Mouse (Mus musculus): Measurements from ENCODE around the gene Prorsd1. TPM values are rescaled to one million over a fixed set of nuclear protein-coding genes. Genes with fewer than 3 reads are reported as not detected.
"Not testable (repeated sequence)": the region's sequence is repeated elsewhere in the genome, so short reads cannot be mapped to it uniquely, and the experiment has no call there.

Prorsd1 gene
- polyA plus RNA-seq, 1 experiment from 2014 or later: 18.1 TPM

GRCm38 (mm10) chr11:29545150-29545752 is 30.4 kb upstream of the Prorsd1 start:
- not testable (repeated sequence) for H3K27ac ChIP-seq; H3K4me2 ChIP-seq; H3K27me3 ChIP-seq; H3K4me3 ChIP-seq; H3K9me3 ChIP-seq (replicated peaks); ATAC-seq (replicated peaks; ENCODE audit: insufficient number of reproducible peaks, insufficient read depth, low FRiP score, low read depth); H3K9ac ChIP-seq
- Histone ChIP-seq H3K36me3 (peaks cover 45% of the 10 kb centered on the region), H3K4me1 (replicated peaks) (peaks cover 14% of the 10 kb centered on the region)
- whole genome bisulfite sequencing: 84% methylated on average over 4 of the region's 4 CpGs

GRCm38 (mm10) chr11:29544225-29544945 is 29.6 kb upstream of the Prorsd1 start:
- H3K4me1 ChIP-seq (replicated peaks): peaks cover 14% of the 10 kb centered on the region
- H3K4me3 ChIP-seq: no peak overlapping the region
- H3K4me2 ChIP-seq: no peak overlapping the region
- H3K9ac ChIP-seq: no peak overlapping the region
- H3K36me3 ChIP-seq: peaks cover 47% of the 10 kb centered on the region
- ATAC-seq (replicated peaks; ENCODE audit: insufficient number of reproducible peaks, insufficient read depth, low FRiP score, low read depth): no peak
- no peaks in the 10 kb centered on the region for H3K27me3 ChIP-seq
- no peak overlapping the region for H3K27ac ChIP-seq
- H3K9me3 ChIP-seq (replicated peaks): no peaks in the 10 kb centered on the region
- WGBS: 92% methylated on average over 3 of the region's 3 CpGs

- Histone ChIP-seq H3K4me1 (replicated peaks) (no peaks in the 10 kb centered on the region), H3K36me3 (peaks cover 64% of the 10 kb centered on the region), H3K4me2 (no peak overlapping the region), H3K27me3 (no peaks in the 10 kb centered on the region), H3K4me3 (no peak overlapping the region), H3K9me3 (replicated peaks) (no peaks in the 10 kb centered on the region), H3K27ac (no peak overlapping the region), H3K9ac (no peak overlapping the region)
- ATAC-seq (replicated peaks; ENCODE audit: insufficient number of reproducible peaks, insufficient read depth, low FRiP score, low read depth): no peak
- 98% methylated on average over 1 of the region's 1 CpGs for WGBS
These were observed 23.4 kb upstream of the Prorsd1 start for GRCm38 (mm10) chr11:29538201-29538600.

GRCm38 (mm10) chr11:29525988-29526794 is 11.4 kb upstream of the Prorsd1 start, which contains the start of gene Mtif2:
Gene Mtif2, plus strand, starts transcription at chr11:29526408.
- Histone ChIP-seq H3K4me2 (peak within 1 kb of the TSS; percentile 78), H3K36me3 (peaks cover 15% of the 10 kb centered on the region; the same call in 1 of the 2 replicates), H3K9me3 (replicated peaks) (no peaks in the 10 kb centered on the region), H3K4me3 (peak within 1 kb of the TSS; percentile 65), H3K9ac (peak within 1 kb of the TSS; percentile 76), H3K4me1 (replicated peaks) (peaks cover 4% of the 10 kb centered on the region), H3K27me3 (no peaks in the 10 kb centered on the region), H3K27ac (peak within 1 kb of the TSS; percentile 73)
- ATAC-seq (replicated peaks; ENCODE audit: insufficient number of reproducible peaks, insufficient read depth, low FRiP score, low read depth): peak; percentile 91
- 2% methylated on average over 47 of the region's 47 CpGs for WGBS

GRCm38 (mm10) chr11:29514325-29514681 is 530 bp downstream of the Prorsd1 start:
- Histone ChIP-seq H3K36me3 (peaks cover 14% of the 10 kb centered on the region; the same call in 1 of the 2 replicates), H3K27ac (peak overlapping the region; percentile 83), H3K9me3 (replicated peaks) (no peaks in the 10 kb centered on the region), H3K4me1 (replicated peaks) (peaks cover 8% of the 10 kb centered on the region; the same call in 1 of the 2 replicates), H3K4me2 (peak overlapping the region; percentile 82), H3K4me3 (peak overlapping the region; percentile 74), H3K9ac (peak overlapping the region; percentile 71), H3K27me3 (no peaks in the 10 kb centered on the region)
- 19% methylated on average over 10 of the region's 10 CpGs for WGBS
- no peak for ATAC-seq (replicated peaks; ENCODE audit: insufficient number of reproducible peaks, insufficient read depth, low FRiP score, low read depth)

- H3K27ac ChIP-seq: no peak overlapping the region
- no peaks in the 10 kb centered on the region for H3K9me3 ChIP-seq (replicated peaks)
- no peak overlapping the region for H3K9ac ChIP-seq
- no peak overlapping the region for H3K4me2 ChIP-seq
- ATAC-seq (replicated peaks; ENCODE audit: insufficient number of reproducible peaks, insufficient read depth, low FRiP score, low read depth): no peak
- WGBS: 90% methylated on average over 4 of the region's 4 CpGs
- H3K4me3 ChIP-seq: no peak overlapping the region
- H3K36me3 ChIP-seq: peaks cover 14% of the 10 kb centered on the region; the same call in 1 of the 2 replicates
- H3K27me3 ChIP-seq: no peaks in the 10 kb centered on the region
- peaks cover 8% of the 10 kb centered on the region; the same call in 1 of the 2 replicates for H3K4me1 ChIP-seq (replicated peaks)
These were observed 1.9 kb downstream of the Prorsd1 start for GRCm38 (mm10) chr11:29512818-29513535.

- Histone ChIP-seq H3K4me2 (no peak overlapping the region), H3K27me3 (no peaks in the 10 kb centered on the region), H3K9me3 (replicated peaks) (no peaks in the 10 kb centered on the region), H3K9ac (no peak overlapping the region), H3K36me3 (peaks cover 25% of the 10 kb centered on the region), H3K4me1 (replicated peaks) (peaks cover 5% of the 10 kb centered on the region; the same call in 1 of the 2 replicates), H3K4me3 (no peak overlapping the region), H3K27ac (no peak overlapping the region)
- no peak for ATAC-seq (replicated peaks; ENCODE audit: insufficient number of reproducible peaks, insufficient read depth, low FRiP score, low read depth)
- WGBS: 94% methylated on average over 1 of the region's 1 CpGs
These were observed 5.4 kb downstream of the Prorsd1 start for GRCm38 (mm10) chr11:29509421-29509820.

- Histone ChIP-seq H3K9ac (no peak overlapping the region), H3K9me3 (replicated peaks) (no peaks in the 10 kb centered on the region), H3K27ac (no peak overlapping the region), H3K27me3 (no peaks in the 10 kb centered on the region), H3K4me3 (no peak overlapping the region), H3K36me3 (peaks cover 29% of the 10 kb centered on the region), H3K4me2 (no peak overlapping the region), H3K4me1 (replicated peaks) (no peaks in the 10 kb centered on the region)
- ATAC-seq (replicated peaks; ENCODE audit: insufficient number of reproducible peaks, insufficient read depth, low FRiP score, low read depth): no peak
- WGBS: 80% methylated on average over 2 of the region's 2 CpGs
These were observed 9.8 kb downstream of the Prorsd1 start for GRCm38 (mm10) chr11:29504899-29505625.

GRCm38 (mm10) chr11:29503948-29504893 is 10.6 kb downstream of the Prorsd1 start:
- H3K27ac ChIP-seq: no peak overlapping the region
- H3K27me3 ChIP-seq: no peaks in the 10 kb centered on the region
- no peak overlapping the region for H3K4me2 ChIP-seq
- no peak for ATAC-seq (replicated peaks; ENCODE audit: insufficient number of reproducible peaks, insufficient read depth, low FRiP score, low read depth)
- no peaks in the 10 kb centered on the region for H3K4me1 ChIP-seq (replicated peaks)
- 80% methylated on average over 10 of the region's 10 CpGs for WGBS
- peaks cover 32% of the 10 kb centered on the region for H3K36me3 ChIP-seq
- H3K9ac ChIP-seq: no peak overlapping the region
- no peak overlapping the region for H3K4me3 ChIP-seq
- H3K9me3 ChIP-seq (replicated peaks): no peaks in the 10 kb centered on the region

GRCm38 (mm10) chr11:29496962-29497361 is 17.9 kb downstream of the Prorsd1 start:
- H3K27me3 ChIP-seq: no peaks in the 10 kb centered on the region
- peaks cover 20% of the 10 kb centered on the region for H3K36me3 ChIP-seq
- ATAC-seq (replicated peaks; ENCODE audit: insufficient number of reproducible peaks, insufficient read depth, low FRiP score, low read depth): no peak
- H3K27ac ChIP-seq: no peak overlapping the region
- no peak overlapping the region for H3K4me3 ChIP-seq
- H3K4me1 ChIP-seq (replicated peaks): no peaks in the 10 kb centered on the region
- no peak overlapping the region for H3K4me2 ChIP-seq
- WGBS: 69% methylated on average over 3 of the region's 3 CpGs
- no peaks in the 10 kb centered on the region for H3K9me3 ChIP-seq (replicated peaks)
- H3K9ac ChIP-seq: no peak overlapping the region

Measured in heart, embryonic 15.5 days (tissue).